Mouse (Mus musculus): ENCODE data around the gene Trip12.

- TF ChIP-seq POLR2A (IDR thresholded peaks at IDR 0.05; ENCODE audit: low read depth, low read length) (no peak), CTCF (IDR thresholded peaks at IDR 0.05; ENCODE audit: extremely low read depth, insufficient read depth, insufficient read length, insufficient replicate concordance) (no peak)
Observed at GRCm38 (mm10) chr1:84722371-84722770, 117.9 kb downstream of the Trip12 start.

Measured in spleen, adult 2 months (tissue).